Mouse (Mus musculus) embryo, embryonic 10 days (tissue): ENCODE results near the gene 4933430I17Rik.
"Not testable (repeated sequence)": the region's sequence is repeated elsewhere in the genome, so short reads cannot be mapped to it uniquely, and the experiment has no call there.

Experiments
- DNase-seq: peaks from one replicate; pipeline ENCODE4 v3.0.0-alpha.2; 2015; ENCODE audit warnings: low spot score

Gene 4933430I17Rik

GRCm38 (mm10) chr4:62524651-62525488, at the start of gene 4933430I17Rik, which contains the start of gene Pole3:
Gene 4933430I17Rik (plus strand): TSS chr4:62525369.
Gene Pole3 (minus strand): TSS chr4:62525068.
- DNase-seq = peak; percentile 99

- DNase-seq = no peak
These were observed 49.4 kb upstream of the 4933430I17Rik start for GRCm38 (mm10) chr4:62475793-62476192.

GRCm38 (mm10) chr4:62477542-62478244, 47.5 kb upstream of the 4933430I17Rik start:
- no peak for DNase-seq

- not testable (repeated sequence) for DNase-seq
These were observed 45.6 kb upstream of the 4933430I17Rik start for GRCm38 (mm10) chr4:62479593-62479936.

- peak; percentile 47 for DNase-seq
These were observed 45.0 kb upstream of the 4933430I17Rik start, which contains the start of gene Bspry for GRCm38 (mm10) chr4:62479937-62480708. Gene Bspry (plus strand): TSS chr4:62480053.

GRCm38 (mm10) chr4:62480709-62481605, 44.2 kb upstream of the 4933430I17Rik start:
- no peak for DNase-seq

- no peak for DNase-seq
These were observed 40.2 kb upstream of the 4933430I17Rik start for GRCm38 (mm10) chr4:62484928-62485327.

GRCm38 (mm10) chr4:62485450-62486161, 39.6 kb upstream of the 4933430I17Rik start:
- DNase-seq = no peak

- no peak for DNase-seq
These were observed 38.9 kb upstream of the 4933430I17Rik start for GRCm38 (mm10) chr4:62486162-62486696.

- DNase-seq = no peak
These were observed 38.0 kb upstream of the 4933430I17Rik start for GRCm38 (mm10) chr4:62487172-62487571.

GRCm38 (mm10) chr4:62487914-62488313, 37.3 kb upstream of the 4933430I17Rik start:
- DNase-seq = no peak

- DNase-seq = no peak
These were observed 32.5 kb upstream of the 4933430I17Rik start for GRCm38 (mm10) chr4:62492682-62493081.

- no peak for DNase-seq
These were observed 30.9 kb upstream of the 4933430I17Rik start for GRCm38 (mm10) chr4:62494230-62494629.

- no peak for DNase-seq
These were observed 29.2 kb upstream of the 4933430I17Rik start for GRCm38 (mm10) chr4:62495946-62496345.

GRCm38 (mm10) chr4:62496815-62497214, 28.4 kb upstream of the 4933430I17Rik start:
- DNase-seq = no peak

GRCm38 (mm10) chr4:62500799-62501198, 24.4 kb upstream of the 4933430I17Rik start:
- DNase-seq = no peak

- no peak for DNase-seq
These were observed 23.6 kb upstream of the 4933430I17Rik start for GRCm38 (mm10) chr4:62501534-62501933.

GRCm38 (mm10) chr4:62501964-62502732, 23.0 kb upstream of the 4933430I17Rik start:
- peak; percentile 98 for DNase-seq

- DNase-seq = no peak
These were observed 22.2 kb upstream of the 4933430I17Rik start for GRCm38 (mm10) chr4:62502969-62503368.
